Mouse (Mus musculus) CD8-positive naive resting alpha-beta T cell, adult 57 days (primary cell): ENCODE measurements around the gene Nt5dc1. TPM values are rescaled to one million over a fixed set of nuclear protein-coding genes. Genes with fewer than 3 reads are reported as not detected.

Experiments
- total RNA-seq: library from RNA; stranded (reverse); gene quantifications from one replicate; pipeline ENCODE4 v1.2.4, GENCODE M21; 2023

Nt5dc1 gene
- total RNA-seq, result 55.2 TPM

GRCm38 (mm10) chr10:34418204-34418756 lies at the start of gene Nt5dc1:
Gene Nt5dc1, minus strand, starts transcription at chr10:34418552.

GRCm38 (mm10) chr10:34389681-34390080 lies 28.7 kb downstream of the Nt5dc1 start, which contains the start of gene Col10a1:
Gene Col10a1, plus strand, starts transcription at chr10:34389981.

GRCm38 (mm10) chr10:34297299-34297979 lies 120.9 kb downstream of the Nt5dc1 start, which contains the start of gene Tspyl4:
Gene Tspyl4, plus strand, starts transcription at chr10:34297442.

GRCm38 (mm10) chr10:34281962-34282388 lies 136.4 kb downstream of the Nt5dc1 start, which contains the start of gene Tspyl1:
Gene Tspyl1, plus strand, starts transcription at chr10:34282190.

Other genes with a start within 250 kb of the Nt5dc1 start
- 26.6 TPM for gene Dse, start 210.8 kb downstream of the Nt5dc1 start, total RNA-seq
- gene Tspyl1, start 136.4 kb downstream of the Nt5dc1 start, total RNA-seq, result 105 TPM
- 14.9 TPM for gene Tspyl4, start 121.1 kb downstream of the Nt5dc1 start, total RNA-seq
- not detected for gene Col10a1, start 28.6 kb downstream of the Nt5dc1 start, total RNA-seq
- gene Frk, start 64.8 kb upstream of the Nt5dc1 start, total RNA-seq, result not detected